Mouse (Mus musculus) lung, postnatal 0 days (tissue): ENCODE measurements around the gene Fam155a.

Source experiments
- CTCF ChIP-seq: IDR thresholded peaks from 2 replicates; pipeline ENCODE4 v1.5.1; 2016; ENCODE audit warnings: antibody characterized with exemption, mild to moderate bottlenecking
- EP300 ChIP-seq: IDR thresholded peaks from 2 replicates; pipeline ENCODE4 v1.6.1; 2016; ENCODE audit warnings: antibody characterized with exemption, mild to moderate bottlenecking, control low read depth

DNA sequence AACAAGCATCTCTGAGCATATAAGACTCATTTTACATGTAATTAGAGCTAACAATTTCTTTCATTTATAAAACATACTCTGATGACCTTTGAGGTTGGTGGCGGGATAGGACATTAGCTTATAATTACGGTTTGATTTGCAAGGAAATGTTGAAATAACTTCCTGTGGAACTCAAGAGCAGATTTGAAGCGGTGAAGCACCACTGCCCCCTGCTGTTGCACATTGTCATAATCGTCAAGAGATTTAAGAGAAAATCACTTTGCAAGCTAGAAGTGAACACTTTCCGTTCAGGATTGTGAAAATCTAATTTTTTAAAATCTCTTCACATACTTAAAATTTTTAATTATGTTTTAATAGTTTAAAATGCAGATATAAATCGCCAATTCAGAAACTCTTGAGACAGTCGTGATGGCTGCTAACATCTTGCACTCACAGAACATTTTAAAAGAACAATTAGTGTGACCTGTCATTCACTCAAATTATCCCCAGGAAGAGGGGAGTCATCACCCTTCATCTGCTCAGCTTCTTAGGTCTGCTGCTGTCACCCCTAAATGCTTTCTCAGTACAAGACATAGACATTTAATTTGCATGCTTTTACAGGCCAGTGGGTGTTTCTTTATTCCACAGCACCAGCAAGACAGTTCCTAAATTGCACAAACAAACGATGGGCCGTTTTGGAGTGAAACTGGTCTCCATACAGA lies 595.9 kb downstream of the Fam155a start:
- TF ChIP-seq CTCF, result peak; percentile 95
- peak; percentile 29; the same call in 1 of the 2 replicates for TF ChIP-seq EP300
